Mouse (Mus musculus) urinary bladder, postnatal 4 days (tissue): Measurements from ENCODE around the gene Spry1.

ENCODE experiments used
- DNase-seq, 2 experiments: peaks; one replicate each; pipeline ENCODE4 v3.0.0; 2021 to 2022; ENCODE audit warnings: low spot score in 2 of 2

The Spry1 gene

DNA sequence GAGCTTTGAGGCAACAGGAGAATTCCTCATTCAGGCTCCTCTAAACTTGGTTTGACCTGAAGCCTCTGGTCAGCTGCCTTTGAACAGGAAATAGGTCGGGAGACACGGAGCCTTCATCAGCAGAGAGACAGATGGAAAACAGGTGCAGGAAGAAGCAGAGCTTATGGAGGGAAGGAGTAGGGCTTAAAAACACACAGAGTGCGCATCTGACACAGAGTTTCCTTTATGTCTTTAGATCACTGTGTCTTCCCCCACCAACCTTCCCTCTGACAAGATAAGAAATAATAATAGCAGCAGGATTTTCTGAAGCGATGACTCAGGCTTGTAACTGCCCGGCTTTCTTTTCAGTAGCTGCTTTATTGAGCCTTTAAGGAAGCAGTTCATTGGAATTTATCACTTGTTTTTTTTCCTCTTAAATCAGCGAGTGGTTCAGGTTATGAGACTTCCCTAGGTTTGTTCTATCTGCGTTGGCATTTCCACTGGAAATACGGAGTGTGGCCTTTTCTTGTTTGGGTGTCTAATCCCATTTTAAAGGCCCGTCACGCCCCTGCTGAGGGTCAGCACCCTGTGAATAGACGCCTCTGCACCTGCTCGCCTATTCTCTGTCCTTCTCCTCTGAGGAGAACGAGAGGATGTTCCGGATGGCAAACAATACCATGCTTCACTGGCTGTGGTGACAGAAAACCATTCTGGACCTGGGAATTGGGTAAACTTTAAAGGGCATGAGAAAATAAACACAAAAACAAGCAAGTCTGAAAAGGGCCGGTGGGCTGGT is 32.7 kb downstream of the Spry1 start:
- no peak for DNase-seq

DNA sequence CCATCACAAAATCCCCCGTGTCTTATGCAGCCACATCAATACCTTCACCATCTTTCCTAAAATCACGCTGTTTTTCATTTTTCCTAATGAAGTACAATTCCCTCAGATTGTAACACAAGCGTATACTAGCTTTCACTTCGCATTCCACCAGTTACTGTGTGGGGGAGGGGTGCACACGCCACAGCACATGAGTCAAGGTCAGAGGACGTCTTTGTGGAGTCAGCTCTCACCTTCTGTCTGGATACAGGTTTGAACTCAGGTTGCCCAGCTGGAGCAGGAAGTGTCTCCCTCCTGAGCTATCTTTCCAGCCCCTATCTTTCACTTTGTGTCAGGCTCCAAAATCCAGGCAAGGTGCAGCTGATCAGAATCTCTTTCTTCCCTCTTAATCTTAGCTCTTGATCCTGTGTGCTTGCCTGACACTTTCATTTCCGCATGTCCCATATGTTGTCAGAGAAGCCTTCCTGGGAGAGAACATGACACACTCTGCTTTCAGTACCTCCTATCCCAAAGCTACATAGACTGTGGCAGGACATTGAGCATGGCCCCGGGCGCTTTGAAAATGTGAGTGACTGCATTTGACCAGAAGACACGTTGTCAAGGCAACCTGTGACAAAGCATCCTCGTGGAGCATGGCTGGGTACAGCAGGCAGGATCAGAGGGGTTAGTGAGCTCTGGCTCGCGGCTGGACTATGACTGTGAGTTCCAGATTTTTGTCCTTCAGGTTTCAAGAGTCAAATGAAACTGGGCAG is 33.9 kb downstream of the Spry1 start:
- no peak for DNase-seq

DNA sequence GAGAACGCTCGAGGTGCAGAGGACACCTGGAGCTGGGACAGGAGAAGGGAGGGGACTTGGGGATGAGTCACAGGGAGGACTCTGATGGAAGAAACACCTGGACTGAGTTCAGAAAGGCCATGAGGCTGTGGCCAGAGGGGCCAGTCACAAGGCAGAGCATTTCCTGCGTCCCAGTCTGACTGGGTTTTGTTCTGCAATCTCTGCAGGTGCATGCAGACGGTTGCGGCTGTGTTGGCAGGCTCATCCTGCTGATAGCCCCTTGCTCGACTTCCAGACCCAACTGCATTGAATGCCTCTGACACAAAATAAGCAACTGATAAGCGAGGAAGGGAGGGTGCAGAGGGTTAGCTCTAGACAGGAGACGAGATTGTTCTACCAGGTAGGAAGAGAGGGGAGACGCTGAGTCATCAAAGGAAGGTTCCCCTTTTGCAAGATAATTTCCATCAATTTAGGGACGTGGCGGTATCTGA is 35.3 kb downstream of the Spry1 start:
- DNase-seq, result no peak

DNA sequence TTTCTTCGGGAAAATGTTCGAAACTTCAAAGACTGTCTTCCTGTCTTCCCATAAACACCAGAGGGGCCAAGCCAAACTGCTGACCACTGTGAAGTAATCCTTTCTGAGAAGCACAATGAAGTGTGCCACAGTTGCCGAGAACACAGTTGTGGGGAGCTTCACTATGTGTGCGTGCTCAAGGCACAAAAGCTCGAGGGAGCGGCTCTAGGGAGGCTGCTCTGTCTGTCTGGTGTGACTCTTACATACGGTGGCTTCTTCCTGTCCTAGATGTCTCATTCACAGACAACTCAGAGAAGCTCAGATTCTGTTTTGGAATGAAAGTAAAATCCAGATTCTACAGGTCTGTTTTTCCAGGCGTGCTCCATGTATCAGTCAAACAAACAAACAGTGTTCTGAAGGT is 36.5 kb downstream of the Spry1 start:
- DNase-seq, result no peak

DNA sequence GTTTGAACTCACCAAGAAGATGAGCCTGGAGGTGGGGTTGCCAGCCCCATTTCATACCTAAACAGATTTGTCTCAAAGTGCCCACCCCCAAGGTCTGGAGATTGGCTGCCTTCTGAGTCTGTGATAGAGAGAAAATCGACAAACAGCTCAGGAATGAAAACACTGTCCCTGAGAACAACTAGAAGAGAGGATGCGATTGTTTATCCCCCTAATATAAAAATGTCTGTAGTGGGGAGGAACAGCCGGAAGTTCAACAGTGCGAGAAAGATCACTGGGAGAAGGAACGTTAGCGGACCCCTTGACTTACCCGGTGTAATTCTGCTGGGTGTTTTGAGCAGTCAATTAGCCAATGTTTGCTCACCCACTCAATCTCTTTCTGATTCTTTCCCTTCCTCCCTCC is 46.5 kb downstream of the Spry1 start:
- DNase-seq, result no peak

DNA sequence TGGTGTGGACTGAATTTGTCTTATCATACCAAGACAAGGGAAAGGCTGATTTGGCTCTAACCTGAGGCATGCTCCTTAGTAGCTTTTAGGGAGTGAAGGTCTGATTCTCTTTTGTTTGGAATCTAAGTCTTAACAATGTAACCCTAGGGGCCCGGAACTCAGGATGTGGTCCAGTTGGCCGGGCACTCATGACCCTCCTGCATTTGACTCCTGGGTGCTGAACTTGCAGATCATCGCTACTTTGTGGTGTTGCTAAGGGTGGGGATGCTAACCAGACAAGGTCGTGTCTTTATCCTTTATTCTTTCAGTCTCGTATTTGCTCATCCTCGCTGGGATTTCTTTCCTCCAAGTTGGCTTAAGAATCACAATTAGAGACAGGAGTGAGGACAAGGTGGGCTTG is 47.0 kb downstream of the Spry1 start:
- DNase-seq, result no peak

DNA sequence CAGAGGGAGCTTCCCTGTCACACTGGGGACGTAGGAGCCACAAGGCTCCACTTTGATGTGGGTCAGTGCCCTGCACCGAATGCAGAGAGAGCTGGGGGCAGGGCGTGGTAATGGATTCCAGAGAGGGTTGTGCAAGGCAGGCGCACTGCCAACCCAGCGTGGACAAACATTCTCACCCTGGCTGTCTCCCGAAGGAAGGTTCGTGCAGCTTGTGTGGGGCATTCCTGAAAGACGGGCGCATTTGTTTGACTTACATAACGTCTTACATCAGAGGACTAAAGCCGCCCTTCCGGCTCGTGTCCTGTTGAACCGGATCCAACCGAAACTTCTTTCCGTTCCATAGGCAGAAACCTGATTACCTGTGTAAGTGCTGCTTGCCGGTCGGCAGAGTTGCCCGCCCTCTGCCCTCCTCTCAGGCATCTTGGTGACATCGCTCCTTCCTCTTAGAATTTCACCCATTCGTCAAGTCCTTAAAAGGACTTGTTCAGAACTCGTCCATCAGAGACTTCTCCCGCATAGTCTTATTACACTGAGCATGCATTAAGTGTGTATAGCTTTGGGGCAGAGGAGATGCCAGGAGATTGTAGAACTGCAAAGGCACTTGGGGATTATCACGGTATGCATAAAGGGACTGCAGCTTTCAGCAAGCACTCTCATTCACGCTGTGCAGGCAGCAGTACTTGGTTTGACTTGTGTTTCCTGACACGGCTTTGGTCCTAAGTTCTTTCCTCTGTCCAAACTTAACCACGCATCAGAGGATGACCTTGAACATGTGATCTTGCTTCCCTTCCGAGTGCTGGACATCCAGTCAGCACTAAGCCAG is 47.6 kb downstream of the Spry1 start:
- DNase-seq, result peak; percentile 63 to 71

DNA sequence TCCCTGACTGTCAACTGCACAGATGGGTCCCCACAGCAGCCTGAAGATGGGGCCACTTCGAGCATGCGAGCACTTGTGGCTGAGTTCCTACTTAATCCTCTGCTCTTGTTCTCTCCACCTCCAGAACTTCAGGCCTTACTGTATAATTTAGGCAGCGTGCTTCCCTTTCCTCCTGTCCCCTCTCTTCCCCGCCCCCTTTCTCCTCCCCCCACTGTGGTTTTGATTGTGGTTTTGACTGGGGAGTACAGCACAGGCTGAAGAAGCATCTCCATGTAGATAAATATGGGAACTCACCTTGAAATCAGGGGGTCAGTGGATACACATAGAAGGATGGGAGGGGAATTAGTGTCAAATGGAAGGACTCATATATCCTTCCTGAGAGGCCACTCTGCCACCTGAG is 53.2 kb downstream of the Spry1 start:
- no peak for DNase-seq

DNA sequence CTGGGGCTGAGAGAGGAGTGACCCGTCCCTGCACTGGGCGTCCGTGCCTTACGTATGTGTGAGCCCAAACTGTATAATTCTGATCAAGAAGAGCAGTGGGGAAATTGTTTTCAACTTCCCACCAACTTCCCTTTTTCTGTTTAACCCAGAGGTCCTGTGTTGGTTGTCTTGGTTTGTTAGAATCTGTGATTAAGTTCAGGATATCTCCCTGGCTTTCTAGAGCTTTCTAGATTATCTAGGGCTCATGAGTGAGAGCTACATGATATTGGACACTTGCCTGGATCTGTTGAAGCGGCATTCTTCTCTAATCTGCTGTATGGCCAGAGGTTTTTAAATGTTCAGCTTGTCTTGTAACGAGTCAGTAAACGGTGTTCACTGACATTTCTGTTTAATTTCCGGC is 53.8 kb downstream of the Spry1 start:
- DNase-seq, result no peak
